Mouse (Mus musculus): Measurements from ENCODE around the gene Kcnj11. TPM values are rescaled to one million over a fixed set of nuclear protein-coding genes. Genes with fewer than 3 reads are reported as not detected.

The Kcnj11 gene
- total RNA-seq (2021), result 10 to 100 TPM; 19.4 to 19.5 TPM

- intact Hi-C loops (cut with DNase I), result no loop called here
- DNase-seq (ENCODE audit: extremely low spot score in 1 of 2, low spot score in 2 of 2), result peak; percentile 63 to 90
These were observed at the start of gene Kcnj11 for GRCm38 (mm10) chr7:46100563-46100962. Kcnj11 (minus strand) TSS chr7:46100764.

- DNase-seq (ENCODE audit: extremely low spot score in 1 of 2, low spot score in 2 of 2), result no peak
- intact Hi-C loops (cut with DNase I), result no loop called here
These were observed 46.9 kb upstream of the Kcnj11 start for GRCm38 (mm10) chr7:46147417-46147816.

- intact Hi-C loops (cut with DNase I), result no loop called here
- DNase-seq (ENCODE audit: extremely low spot score in 1 of 2, low spot score in 2 of 2), result no peak
These were observed 46.2 kb upstream of the Kcnj11 start for GRCm38 (mm10) chr7:46146675-46147308.

- DNase-seq (ENCODE audit: extremely low spot score in 1 of 2, low spot score in 2 of 2), result no peak
- intact Hi-C loops (cut with DNase I), result no loop called here
These were observed 43.5 kb upstream of the Kcnj11 start for GRCm38 (mm10) chr7:46144061-46144460.

- intact Hi-C loops (cut with DNase I), result no loop called here
- DNase-seq (ENCODE audit: extremely low spot score in 1 of 2, low spot score in 2 of 2), result no peak
These were observed 37.9 kb upstream of the Kcnj11 start for GRCm38 (mm10) chr7:46138329-46138930.

- intact Hi-C loops (cut with DNase I), result no loop called here
- DNase-seq (ENCODE audit: extremely low spot score in 1 of 2, low spot score in 2 of 2), result no peak
These were observed 33.3 kb upstream of the Kcnj11 start for GRCm38 (mm10) chr7:46133858-46134257.

GRCm38 (mm10) chr7:46132229-46132628, 31.7 kb upstream of the Kcnj11 start:
- intact Hi-C loops (cut with DNase I), result no loop called here
- no peak for DNase-seq (ENCODE audit: extremely low spot score in 1 of 2, low spot score in 2 of 2)

GRCm38 (mm10) chr7:46131806-46132205, 31.2 kb upstream of the Kcnj11 start:
- DNase-seq (ENCODE audit: extremely low spot score in 1 of 2, low spot score in 2 of 2), result no peak
- intact Hi-C loops (cut with DNase I), result no loop called here

GRCm38 (mm10) chr7:46131266-46131665, 30.7 kb upstream of the Kcnj11 start:
- intact Hi-C loops (cut with DNase I), result no loop called here
- no peak for DNase-seq (ENCODE audit: extremely low spot score in 1 of 2, low spot score in 2 of 2)

GRCm38 (mm10) chr7:46130723-46131122, 30.2 kb upstream of the Kcnj11 start:
- intact Hi-C loops (cut with DNase I), result no loop called here
- no peak for DNase-seq (ENCODE audit: extremely low spot score in 1 of 2, low spot score in 2 of 2)

- no peak for DNase-seq (ENCODE audit: extremely low spot score in 1 of 2, low spot score in 2 of 2)
- intact Hi-C loops (cut with DNase I), result no loop called here
These were observed 29.1 kb upstream of the Kcnj11 start for GRCm38 (mm10) chr7:46129463-46130179.

GRCm38 (mm10) chr7:46128196-46128595, 27.6 kb upstream of the Kcnj11 start:
- no peak for DNase-seq (ENCODE audit: extremely low spot score in 1 of 2, low spot score in 2 of 2)
- intact Hi-C loops (cut with DNase I), result no loop called here

GRCm38 (mm10) chr7:46125340-46125739, 24.8 kb upstream of the Kcnj11 start:
- no peak for DNase-seq (ENCODE audit: extremely low spot score in 1 of 2, low spot score in 2 of 2)
- intact Hi-C loops (cut with DNase I), result no loop called here

GRCm38 (mm10) chr7:46124460-46124859, 23.9 kb upstream of the Kcnj11 start:
- no peak for DNase-seq (ENCODE audit: extremely low spot score in 1 of 2, low spot score in 2 of 2)
- intact Hi-C loops (cut with DNase I), result no loop called here

GRCm38 (mm10) chr7:46122964-46123363, 22.4 kb upstream of the Kcnj11 start:
- no peak for DNase-seq (ENCODE audit: extremely low spot score in 1 of 2, low spot score in 2 of 2)
- intact Hi-C loops (cut with DNase I), result no loop called here

- intact Hi-C loops (cut with DNase I), result no loop called here
- no peak for DNase-seq (ENCODE audit: extremely low spot score in 1 of 2, low spot score in 2 of 2)
These were observed 16.5 kb upstream of the Kcnj11 start for GRCm38 (mm10) chr7:46117035-46117434.

- DNase-seq (ENCODE audit: extremely low spot score in 1 of 2, low spot score in 2 of 2), result no peak
- intact Hi-C loops (cut with DNase I), result no loop called here
These were observed 15.6 kb upstream of the Kcnj11 start for GRCm38 (mm10) chr7:46116118-46116581.

- intact Hi-C loops (cut with DNase I), result no loop called here
- DNase-seq (ENCODE audit: extremely low spot score in 1 of 2, low spot score in 2 of 2), result no peak
These were observed 12.9 kb upstream of the Kcnj11 start for GRCm38 (mm10) chr7:46113435-46113834.

GRCm38 (mm10) chr7:46111938-46112337, 11.4 kb upstream of the Kcnj11 start:
- intact Hi-C loops (cut with DNase I), result no loop called here
- DNase-seq (ENCODE audit: extremely low spot score in 1 of 2, low spot score in 2 of 2), result no peak

- no peak for DNase-seq (ENCODE audit: extremely low spot score in 1 of 2, low spot score in 2 of 2)
- intact Hi-C loops (cut with DNase I), result no loop called here
These were observed 10.8 kb upstream of the Kcnj11 start for GRCm38 (mm10) chr7:46111212-46111817.
